Mouse (Mus musculus) liver, embryonic 14.5 days (tissue): ENCODE data around the gene Ankrd12.

Experiments
- CTCF ChIP-seq: IDR thresholded peaks from 2 replicates; pipeline ENCODE4 v1.5.1; 2016; ENCODE audit warnings: antibody characterized with exemption, low read depth, control low read depth
- EP300 ChIP-seq: IDR thresholded peaks from 2 replicates; pipeline ENCODE4 v1.6.1; 2016; ENCODE audit warnings: antibody characterized with exemption, low read depth

GRCm38 (mm10) chr17:65930158-65930826 is 146.6 kb downstream of the Ankrd12 start:
- TF ChIP-seq EP300 (no peak), CTCF (no peak)
